Mouse (Mus musculus): ENCODE measurements around the gene Gm17606. TPM values are rescaled to one million over a fixed set of nuclear protein-coding genes. Genes with fewer than 3 reads are reported as not detected.

Gm17606 gene
- polyA plus RNA-seq, 1 experiment, result not detected

DNA sequence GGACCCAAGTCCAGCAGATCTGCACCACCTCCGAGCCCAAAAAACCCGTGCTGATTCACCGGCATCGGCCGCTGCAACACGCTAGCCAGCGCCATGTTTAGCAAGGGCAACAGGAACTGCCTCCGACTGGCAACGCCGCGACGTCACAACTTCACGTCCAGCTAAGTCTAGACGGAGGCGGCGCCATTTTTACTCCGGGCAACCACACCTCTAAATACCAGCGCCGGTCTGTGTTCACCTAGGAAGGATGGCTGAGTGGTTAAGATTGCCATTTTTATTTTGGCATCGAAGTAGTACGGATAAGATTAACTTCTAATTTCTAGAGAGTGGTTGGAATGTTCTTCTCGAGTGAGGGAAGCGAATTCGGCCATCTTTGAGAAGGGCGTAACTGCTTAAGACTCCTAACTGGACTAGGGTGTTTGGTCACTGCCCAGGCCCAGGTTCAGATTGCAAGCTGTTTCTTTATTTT lies 22.8 kb upstream of the Gm17606 start, which contains the start of gene Psmb5:
Psmb5 (minus strand) TSS at position 126 of the 469 bp plus-strand sequence.
- Histone ChIP-seq H3K4me1 (ENCODE audit: control insufficient read depth, insufficient read depth, low read length) (no peaks in the 10 kb centered on the region; the same call in 1 of the 2 replicates), H3K4me3 (replicated peaks; ENCODE audit: extremely low read depth, low read depth, low read length) (peak within 1 kb of the TSS; percentile 89)
- TF ChIP-seq POLR2A (IDR thresholded peaks at IDR 0.05; ENCODE audit: borderline replicate concordance, extremely low read depth, low read depth, low read length), result peak; percentile 61; the same call in 1 of the 2 replicates
- TF ChIP-seq CTCF (IDR thresholded peaks at IDR 0.05; ENCODE audit: insufficient read depth, low read length), result no peak
- peak; percentile 93 for DNase-seq
- under 1% methylated on average over 25 of the region's 25 CpGs for WGBS

DNA sequence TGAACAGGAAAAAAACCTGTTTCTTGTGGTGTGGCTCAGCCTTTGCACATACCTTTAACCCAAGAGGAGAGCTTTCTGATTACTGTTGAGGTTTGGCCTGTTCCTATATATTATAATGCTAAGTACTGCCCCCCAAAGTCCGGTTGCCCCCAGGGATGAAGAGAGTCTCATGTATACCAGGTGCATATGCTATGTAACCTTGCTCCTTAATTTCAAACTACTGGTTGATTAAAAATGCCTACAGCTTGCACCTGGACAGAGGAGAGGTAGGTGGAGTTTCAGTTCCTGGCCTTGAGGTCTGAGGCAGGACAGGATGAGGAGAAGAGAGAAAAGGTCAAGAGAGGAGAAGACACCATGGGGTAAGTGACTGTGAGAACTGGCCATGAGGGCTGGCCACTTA lies 19.6 kb upstream of the Gm17606 start, which contains the start of gene Psmb11:
Psmb11 (plus strand) TSS at position 301 of the 400 bp plus-strand sequence.
- 85% methylated on average over 1 of the region's 1 CpGs for WGBS
- no peak for TF ChIP-seq CTCF (IDR thresholded peaks at IDR 0.05; ENCODE audit: insufficient read depth, low read length)
- no peak for TF ChIP-seq POLR2A (IDR thresholded peaks at IDR 0.05; ENCODE audit: borderline replicate concordance, extremely low read depth, low read depth, low read length)
- H3K4me1 ChIP-seq (ENCODE audit: control insufficient read depth, insufficient read depth, low read length), result no peaks in the 10 kb centered on the region; the same call in 1 of the 2 replicates
- H3K4me3 ChIP-seq (replicated peaks; ENCODE audit: extremely low read depth, low read depth, low read length), result no peak within 1 kb of the TSS
- DNase-seq, result no peak

DNA sequence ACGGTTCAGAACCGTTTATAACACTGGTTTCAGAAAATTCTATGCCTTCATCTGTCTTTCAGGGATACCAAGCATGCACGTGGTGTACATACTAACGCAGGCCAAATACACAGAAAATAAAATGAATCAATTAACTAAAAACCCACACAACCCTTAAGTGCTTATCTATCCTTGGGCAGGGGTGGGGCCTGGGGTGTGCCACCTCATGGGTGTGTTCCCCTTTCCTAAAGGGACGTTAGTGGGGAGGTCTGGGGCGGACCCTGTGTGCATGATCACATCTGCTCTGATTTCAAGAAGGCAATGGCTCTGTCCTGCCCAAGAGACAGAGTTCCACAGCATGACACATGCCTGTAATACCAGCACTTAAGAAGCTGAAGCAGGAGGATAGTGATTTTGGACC lies 17.4 kb upstream of the Gm17606 start:
- H3K4me3 ChIP-seq (replicated peaks; ENCODE audit: extremely low read depth, low read depth, low read length), result no peak overlapping the region
- no peak for DNase-seq
- 81% methylated on average over 6 of the region's 6 CpGs for WGBS
- TF ChIP-seq CTCF (IDR thresholded peaks at IDR 0.05; ENCODE audit: insufficient read depth, low read length) (no peak), POLR2A (IDR thresholded peaks at IDR 0.05; ENCODE audit: borderline replicate concordance, extremely low read depth, low read depth, low read length) (no peak)
- H3K4me1 ChIP-seq (ENCODE audit: control insufficient read depth, insufficient read depth, low read length), result no peaks in the 10 kb centered on the region

DNA sequence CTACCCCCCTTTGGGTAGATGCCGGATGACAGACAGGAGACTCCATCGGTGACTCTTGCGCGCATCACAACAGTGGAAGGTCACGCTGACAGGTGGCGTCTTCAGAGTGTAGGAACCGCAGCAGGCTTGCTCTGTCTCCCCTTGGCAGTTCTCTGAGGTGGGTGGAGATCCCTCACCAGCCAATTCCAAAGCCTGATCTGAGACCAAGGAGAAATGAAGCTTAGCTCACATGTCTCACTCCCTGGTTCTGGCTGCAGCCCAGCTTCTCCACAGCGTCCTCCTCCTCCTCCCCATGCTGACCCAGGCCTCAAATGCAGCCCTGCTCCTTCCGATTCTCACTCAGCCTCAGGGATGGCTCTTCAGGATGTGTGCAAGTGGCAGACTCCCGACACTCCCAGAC lies 15.8 kb upstream of the Gm17606 start:
- H3K4me1 ChIP-seq (ENCODE audit: control insufficient read depth, insufficient read depth, low read length), result no peaks in the 10 kb centered on the region
- H3K4me3 ChIP-seq (replicated peaks; ENCODE audit: extremely low read depth, low read depth, low read length), result no peak overlapping the region
- 72% methylated on average over 10 of the region's 10 CpGs for WGBS
- DNase-seq, result no peak
- TF ChIP-seq CTCF (IDR thresholded peaks at IDR 0.05; ENCODE audit: insufficient read depth, low read length), result no peak
- no peak for TF ChIP-seq POLR2A (IDR thresholded peaks at IDR 0.05; ENCODE audit: borderline replicate concordance, extremely low read depth, low read depth, low read length)

DNA sequence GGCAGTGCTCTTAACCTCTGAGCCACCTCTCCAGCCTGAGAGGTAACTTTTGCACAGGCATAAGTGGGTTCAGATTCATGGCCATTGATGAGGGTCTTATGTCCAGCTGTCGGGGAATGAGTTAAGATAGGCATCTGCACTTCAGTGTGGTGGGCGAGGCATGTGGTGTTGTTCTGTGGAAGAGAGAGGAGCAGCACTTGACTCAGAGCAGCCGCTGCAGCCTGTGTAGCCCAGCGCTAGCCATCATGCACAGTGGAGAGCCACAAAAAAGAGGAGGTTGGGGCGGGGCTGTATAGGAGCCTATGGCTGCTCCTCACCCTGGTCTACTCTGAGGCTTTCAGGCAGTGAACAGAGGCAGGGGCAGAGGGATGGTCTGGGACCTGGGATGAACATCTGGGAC lies 12.6 kb upstream of the Gm17606 start:
- DNase-seq, result no peak
- 75% methylated on average over 5 of the region's 5 CpGs for WGBS
- no peak for TF ChIP-seq POLR2A (IDR thresholded peaks at IDR 0.05; ENCODE audit: borderline replicate concordance, extremely low read depth, low read depth, low read length)
- no peak for TF ChIP-seq CTCF (IDR thresholded peaks at IDR 0.05; ENCODE audit: insufficient read depth, low read length)
- no peak overlapping the region for H3K4me3 ChIP-seq (replicated peaks; ENCODE audit: extremely low read depth, low read depth, low read length)
- H3K4me1 ChIP-seq (ENCODE audit: control insufficient read depth, insufficient read depth, low read length), result no peaks in the 10 kb centered on the region

DNA sequence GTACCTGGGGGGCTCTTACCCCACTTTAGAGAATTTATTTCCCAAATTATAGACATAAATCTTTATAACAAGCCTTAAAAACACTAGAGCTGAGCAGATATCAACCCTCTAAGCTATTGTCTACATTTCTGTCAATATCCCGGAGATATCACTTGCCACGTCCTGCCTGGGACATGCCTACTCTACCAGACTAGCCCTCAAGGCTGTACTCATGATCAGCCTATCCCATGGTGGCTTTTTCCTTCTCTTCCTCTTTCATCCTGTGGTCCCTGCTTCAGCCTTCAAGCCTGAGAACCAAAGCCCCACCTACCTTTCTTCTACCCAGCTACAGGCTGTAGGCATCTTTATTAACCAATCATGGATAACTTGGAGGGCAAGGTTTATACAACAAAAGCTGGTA lies 11.0 kb upstream of the Gm17606 start:
- TF ChIP-seq POLR2A (IDR thresholded peaks at IDR 0.05; ENCODE audit: borderline replicate concordance, extremely low read depth, low read depth, low read length) (no peak), CTCF (IDR thresholded peaks at IDR 0.05; ENCODE audit: insufficient read depth, low read length) (no peak)
- 90% methylated on average over 2 of the region's 2 CpGs for WGBS
- Histone ChIP-seq H3K4me1 (ENCODE audit: control insufficient read depth, insufficient read depth, low read length) (no peaks in the 10 kb centered on the region), H3K4me3 (replicated peaks; ENCODE audit: extremely low read depth, low read depth, low read length) (no peak overlapping the region)
- no peak for DNase-seq

DNA sequence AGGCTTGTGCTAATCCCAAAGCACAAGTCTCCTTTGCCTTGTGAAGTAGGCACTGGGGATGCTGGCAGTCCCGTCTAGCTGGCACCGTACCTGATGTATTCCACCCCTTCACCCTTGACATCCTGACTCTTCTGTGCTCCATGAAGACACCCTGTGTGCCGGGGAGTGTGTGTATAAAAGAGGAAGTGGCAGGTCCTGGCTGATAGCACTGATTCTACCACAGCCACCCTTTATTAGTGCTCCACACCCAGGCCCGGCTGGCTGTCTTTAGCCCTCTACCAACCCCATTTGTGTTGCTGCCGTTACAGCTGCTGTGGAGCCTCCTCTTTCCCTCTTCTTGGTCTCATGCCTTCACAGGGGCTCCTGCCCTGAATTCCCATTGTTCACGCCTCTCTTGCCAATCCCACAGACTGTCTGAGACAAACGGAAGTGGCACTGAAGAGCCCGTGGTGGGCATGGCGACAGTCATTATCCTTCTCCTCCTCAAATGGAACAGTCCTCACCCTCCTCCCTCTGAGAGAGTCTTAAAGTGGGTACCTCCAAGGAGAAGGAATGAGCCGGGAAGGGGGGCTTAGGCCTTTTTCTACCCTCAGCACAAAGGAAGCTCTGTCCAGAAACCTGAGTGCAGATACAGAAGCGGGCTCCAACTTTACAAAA lies 10.0 kb upstream of the Gm17606 start:
- 63% methylated on average over 11 of the region's 11 CpGs for WGBS
- Histone ChIP-seq H3K4me1 (ENCODE audit: control insufficient read depth, insufficient read depth, low read length) (no peaks in the 10 kb centered on the region), H3K4me3 (replicated peaks; ENCODE audit: extremely low read depth, low read depth, low read length) (no peak overlapping the region)
- DNase-seq, result no peak
- TF ChIP-seq POLR2A (IDR thresholded peaks at IDR 0.05; ENCODE audit: borderline replicate concordance, extremely low read depth, low read depth, low read length), result no peak
- no peak for TF ChIP-seq CTCF (IDR thresholded peaks at IDR 0.05; ENCODE audit: insufficient read depth, low read length)

DNA sequence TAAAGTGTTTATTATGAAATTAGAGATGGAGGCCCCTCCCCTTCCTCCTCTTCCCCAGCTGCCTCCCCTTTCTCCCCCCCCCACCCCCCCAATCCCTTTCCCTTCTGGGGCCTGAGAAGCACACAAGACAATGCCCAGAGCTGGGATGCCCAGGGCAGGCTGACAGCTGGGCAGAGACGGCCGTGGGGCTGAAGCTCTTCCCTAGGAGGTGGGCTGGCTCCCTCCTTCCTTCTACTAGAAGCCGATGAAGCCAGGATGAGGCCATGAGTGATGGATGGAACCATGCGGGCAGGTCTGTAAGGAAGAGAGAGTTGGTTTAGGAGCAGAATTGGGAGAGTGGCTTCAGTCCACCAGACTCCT lies 9.5 kb upstream of the Gm17606 start:
- H3K4me1 ChIP-seq (ENCODE audit: control insufficient read depth, insufficient read depth, low read length), result no peaks in the 10 kb centered on the region
- WGBS, result 67% methylated on average over 4 of the region's 4 CpGs
- no peak overlapping the region for H3K4me3 ChIP-seq (replicated peaks; ENCODE audit: extremely low read depth, low read depth, low read length)
- DNase-seq, result no peak
- TF ChIP-seq POLR2A (IDR thresholded peaks at IDR 0.05; ENCODE audit: borderline replicate concordance, extremely low read depth, low read depth, low read length) (no peak), CTCF (IDR thresholded peaks at IDR 0.05; ENCODE audit: insufficient read depth, low read length) (no peak)

DNA sequence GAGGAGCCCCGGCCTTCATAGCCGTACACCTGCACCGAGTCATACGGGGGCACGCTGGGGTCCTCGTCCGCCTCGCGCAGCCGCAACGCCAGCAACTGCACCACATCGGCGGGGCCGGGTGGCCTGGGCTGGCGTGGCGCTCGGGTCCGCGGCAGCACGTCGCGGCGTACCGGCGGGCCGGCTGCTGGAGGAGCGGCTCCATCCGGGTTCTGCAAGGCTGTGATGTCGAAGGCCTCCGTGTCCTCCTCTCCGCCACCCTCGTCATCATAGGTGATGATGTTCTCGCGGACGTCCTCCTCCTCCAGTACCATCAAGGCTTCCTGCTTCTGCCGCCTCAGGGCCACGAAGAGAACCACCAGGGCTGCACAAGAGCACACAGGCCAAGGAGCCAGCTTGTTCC lies 8.5 kb upstream of the Gm17606 start:
- 91% methylated on average over 37 of the region's 37 CpGs for WGBS
- DNase-seq, result no peak
- no peaks in the 10 kb centered on the region for H3K4me1 ChIP-seq (ENCODE audit: control insufficient read depth, insufficient read depth, low read length)
- TF ChIP-seq CTCF (IDR thresholded peaks at IDR 0.05; ENCODE audit: insufficient read depth, low read length), result no peak
- no peak for TF ChIP-seq POLR2A (IDR thresholded peaks at IDR 0.05; ENCODE audit: borderline replicate concordance, extremely low read depth, low read depth, low read length)
- H3K4me3 ChIP-seq (replicated peaks; ENCODE audit: extremely low read depth, low read depth, low read length), result no peak overlapping the region

DNA sequence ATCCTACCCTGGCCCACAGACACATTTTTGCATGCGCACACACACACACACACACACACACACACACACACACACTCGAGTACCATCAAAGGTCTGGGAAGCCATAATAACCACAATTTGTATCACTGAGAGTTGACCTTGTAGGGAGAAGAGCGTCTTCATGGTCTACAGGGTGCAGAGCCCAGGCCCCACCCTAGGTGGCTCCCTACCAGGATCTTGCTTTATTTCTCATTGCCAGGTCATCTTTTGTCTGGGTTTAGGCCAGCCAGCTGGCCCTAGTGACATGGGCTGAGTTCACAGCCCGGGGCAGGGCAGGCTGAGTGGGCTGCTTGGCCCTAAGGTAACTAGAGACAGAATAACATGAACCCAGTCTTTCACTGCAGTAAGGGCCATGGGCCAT lies 6.6 kb upstream of the Gm17606 start:
- DNase-seq, result no peak
- no peak overlapping the region for H3K4me3 ChIP-seq (replicated peaks; ENCODE audit: extremely low read depth, low read depth, low read length)
- TF ChIP-seq CTCF (IDR thresholded peaks at IDR 0.05; ENCODE audit: insufficient read depth, low read length) (no peak), POLR2A (IDR thresholded peaks at IDR 0.05; ENCODE audit: borderline replicate concordance, extremely low read depth, low read depth, low read length) (no peak)
- WGBS, result 67% methylated on average over 4 of the region's 4 CpGs
- H3K4me1 ChIP-seq (ENCODE audit: control insufficient read depth, insufficient read depth, low read length), result no peaks in the 10 kb centered on the region

All from lung, adult 2 months (tissue).